Mouse (Mus musculus): Measurements from ENCODE around the gene Nedd9. TPM values are rescaled to one million over a fixed set of nuclear protein-coding genes. Genes with fewer than 3 reads are reported as not detected.

Nedd9 gene
- polyA plus RNA-seq, 1 experiment from 2014 or later = 19.0 TPM

DNA sequence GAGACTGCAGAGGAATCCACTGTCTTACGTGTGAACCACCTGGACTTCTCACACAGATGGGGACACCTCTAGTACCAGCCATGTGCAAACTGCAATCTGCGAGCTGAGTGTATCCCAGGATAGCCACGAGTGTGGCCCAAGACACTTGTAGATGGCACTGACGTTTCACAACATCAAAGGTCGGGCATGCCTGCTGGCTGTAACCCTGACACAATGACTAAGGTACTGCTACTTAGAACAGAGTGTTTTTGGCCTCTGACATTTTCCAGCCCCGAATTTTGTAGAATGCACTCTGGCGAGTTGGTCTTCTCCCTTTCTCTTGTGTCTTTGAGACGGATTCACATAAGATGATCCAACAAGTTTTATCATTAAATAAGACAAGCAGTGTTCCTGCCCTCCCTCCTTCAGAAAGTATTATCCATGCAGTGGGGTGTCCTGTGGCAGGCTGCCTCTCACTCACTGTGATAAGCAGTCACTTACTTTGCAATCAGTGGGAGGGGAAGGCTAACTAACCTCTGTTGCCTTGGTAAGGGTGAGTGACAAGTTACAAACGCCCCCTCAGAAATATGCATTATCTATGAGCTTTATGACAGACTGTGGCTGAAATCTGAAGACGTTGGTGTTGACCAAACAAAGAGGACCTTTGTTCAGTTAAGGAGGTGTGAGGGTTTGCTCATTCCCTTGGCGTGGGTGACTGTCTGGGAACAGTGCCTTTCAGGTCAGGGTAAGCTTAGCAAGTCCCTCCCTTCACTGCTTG lies 156.4 kb downstream of the Nedd9 start:
- no peaks in the 10 kb centered on the region for H3K27me3 ChIP-seq (replicated peaks)

DNA sequence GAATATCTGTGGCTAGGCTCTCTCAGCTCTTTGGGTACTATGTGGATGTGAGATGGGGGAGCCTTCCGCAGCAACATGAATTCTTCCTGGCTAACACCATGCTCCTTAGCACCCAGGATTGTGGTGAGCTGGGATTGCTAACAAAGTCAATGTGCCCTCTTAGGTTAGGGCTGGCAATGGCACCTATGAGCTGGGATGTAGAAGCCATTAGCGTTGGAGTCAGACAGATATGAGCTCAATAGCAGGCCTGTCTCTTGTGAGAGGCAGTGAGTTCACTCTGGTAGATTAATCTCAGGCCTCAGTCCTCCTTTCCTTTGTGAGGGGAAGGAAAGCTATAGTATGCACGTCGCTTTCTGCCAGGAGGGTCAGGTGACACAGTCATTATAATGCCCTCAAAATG lies 157.1 kb downstream of the Nedd9 start:
- 80% methylated on average over 4 of the region's 4 CpGs for WGBS
- Histone ChIP-seq H3K4me3 (no peak overlapping the region), H3K27ac (ENCODE audit: poor library complexity, severe bottlenecking) (no peak overlapping the region), H3K9ac (no peak overlapping the region), H3K4me2 (no peak overlapping the region), H3K36me3 (peaks cover 22% of the 10 kb centered on the region; the same call in 1 of the 2 replicates), H3K27me3 (replicated peaks) (no peaks in the 10 kb centered on the region), H3K9me3 (replicated peaks) (no peaks in the 10 kb centered on the region), H3K4me1 (replicated peaks) (peaks cover 49% of the 10 kb centered on the region)
- no peak for ATAC-seq (ENCODE audit: insufficient number of reproducible peaks, low FRiP score)

More for the DNA sequence above, 156.4 kb downstream of the Nedd9 start:
- ATAC-seq (ENCODE audit: insufficient number of reproducible peaks, low FRiP score) = no peak
- peaks cover 22% of the 10 kb centered on the region; the same call in 1 of the 2 replicates for H3K36me3 ChIP-seq
- no peak overlapping the region for H3K27ac ChIP-seq (ENCODE audit: poor library complexity, severe bottlenecking)
- 45% methylated on average over 11 of the region's 11 CpGs for WGBS
- no peak overlapping the region for H3K4me3 ChIP-seq
- H3K4me2 ChIP-seq = no peak overlapping the region
- H3K9me3 ChIP-seq (replicated peaks) = no peaks in the 10 kb centered on the region
- H3K4me1 ChIP-seq (replicated peaks) = peaks cover 56% of the 10 kb centered on the region
- no peak overlapping the region for H3K9ac ChIP-seq

DNA sequence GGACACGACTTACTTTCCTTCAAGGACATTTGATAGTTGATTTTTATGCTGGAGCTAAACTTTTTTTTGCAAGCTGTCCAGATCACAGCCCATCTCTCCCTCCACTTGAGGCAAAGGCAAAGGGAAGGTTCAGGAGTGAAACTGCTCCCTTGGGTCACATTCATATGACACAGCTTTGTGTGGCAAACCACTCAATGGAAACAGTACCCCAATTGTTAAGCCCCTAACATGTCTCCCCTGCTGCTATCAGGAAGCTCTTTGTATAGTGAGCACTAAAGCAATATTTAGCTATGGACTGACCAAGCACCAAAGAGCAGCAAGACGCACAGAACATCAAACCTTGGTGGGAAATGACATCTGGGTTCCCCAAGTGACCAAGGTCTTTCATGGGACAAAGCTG lies 158.7 kb downstream of the Nedd9 start:
- H3K27ac ChIP-seq (ENCODE audit: poor library complexity, severe bottlenecking) = no peak overlapping the region
- no peaks in the 10 kb centered on the region for H3K27me3 ChIP-seq (replicated peaks)
- H3K4me2 ChIP-seq = no peak overlapping the region
- H3K36me3 ChIP-seq = peaks cover 29% of the 10 kb centered on the region; the same call in 1 of the 2 replicates
- ATAC-seq (ENCODE audit: insufficient number of reproducible peaks, low FRiP score) = no peak
- H3K9ac ChIP-seq = no peak overlapping the region
- peaks cover 33% of the 10 kb centered on the region for H3K4me1 ChIP-seq (replicated peaks)
- 64% methylated on average over 2 of the region's 2 CpGs for WGBS
- H3K4me3 ChIP-seq = no peak overlapping the region
- no peaks in the 10 kb centered on the region for H3K9me3 ChIP-seq (replicated peaks)

DNA sequence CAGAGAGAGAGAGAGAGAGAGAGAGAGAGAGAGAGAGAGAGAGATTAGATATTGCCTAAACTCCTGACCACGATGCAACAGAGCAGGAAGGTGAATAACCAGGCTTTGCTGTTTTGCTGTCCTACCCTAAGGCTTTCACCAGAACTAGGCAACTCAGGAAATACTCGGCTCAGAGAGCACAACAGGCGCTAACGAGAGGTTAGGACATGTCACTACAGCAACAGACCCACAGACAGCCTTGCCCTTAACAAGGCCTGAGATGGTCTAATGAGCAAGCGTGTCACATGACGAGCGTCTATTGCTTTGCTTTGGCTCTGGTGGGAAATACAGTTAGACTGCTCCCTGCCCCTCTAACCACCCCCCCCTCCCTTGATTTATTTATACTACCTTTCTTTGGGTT lies 159.6 kb downstream of the Nedd9 start:
- WGBS = 72% methylated on average over 7 of the region's 7 CpGs
- peaks cover 28% of the 10 kb centered on the region for H3K4me1 ChIP-seq (replicated peaks)
- H3K9ac ChIP-seq = no peak overlapping the region
- H3K4me3 ChIP-seq = no peak overlapping the region
- H3K9me3 ChIP-seq (replicated peaks) = no peaks in the 10 kb centered on the region
- no peak for ATAC-seq (ENCODE audit: insufficient number of reproducible peaks, low FRiP score)
- H3K27me3 ChIP-seq (replicated peaks) = no peaks in the 10 kb centered on the region
- H3K4me2 ChIP-seq = no peak overlapping the region
- peaks cover 27% of the 10 kb centered on the region; the same call in 1 of the 2 replicates for H3K36me3 ChIP-seq
- H3K27ac ChIP-seq (ENCODE audit: poor library complexity, severe bottlenecking) = no peak overlapping the region

DNA sequence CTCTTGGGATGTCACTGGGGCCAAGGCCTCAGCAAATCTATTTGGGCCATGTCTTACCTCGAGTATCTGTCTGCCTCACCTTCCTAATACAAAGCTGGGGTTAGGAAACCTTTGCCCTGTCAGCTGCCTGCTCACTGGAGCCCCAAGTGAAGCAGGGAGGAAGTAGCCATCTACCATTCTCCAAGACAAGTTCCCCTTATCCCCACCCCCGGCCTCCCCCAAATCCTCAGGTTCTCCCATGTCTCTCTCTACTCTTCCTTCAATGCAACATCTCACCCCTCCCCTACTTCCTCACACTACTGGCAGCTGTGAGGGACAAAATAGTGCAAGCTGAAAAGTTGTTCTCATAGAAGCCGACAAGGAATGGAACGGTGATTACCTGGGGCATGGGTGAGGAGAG lies 161.0 kb downstream of the Nedd9 start:
- H3K4me1 ChIP-seq (replicated peaks) = peaks cover 19% of the 10 kb centered on the region
- no peak for ATAC-seq (ENCODE audit: insufficient number of reproducible peaks, low FRiP score)
- H3K9me3 ChIP-seq (replicated peaks) = no peaks in the 10 kb centered on the region
- peaks cover 26% of the 10 kb centered on the region; the same call in 1 of the 2 replicates for H3K36me3 ChIP-seq
- H3K27me3 ChIP-seq (replicated peaks) = no peaks in the 10 kb centered on the region
- no peak overlapping the region for H3K4me3 ChIP-seq
- H3K27ac ChIP-seq (ENCODE audit: poor library complexity, severe bottlenecking) = no peak overlapping the region
- no peak overlapping the region for H3K9ac ChIP-seq
- H3K4me2 ChIP-seq = no peak overlapping the region
- WGBS = 81% methylated on average over 4 of the region's 4 CpGs

DNA sequence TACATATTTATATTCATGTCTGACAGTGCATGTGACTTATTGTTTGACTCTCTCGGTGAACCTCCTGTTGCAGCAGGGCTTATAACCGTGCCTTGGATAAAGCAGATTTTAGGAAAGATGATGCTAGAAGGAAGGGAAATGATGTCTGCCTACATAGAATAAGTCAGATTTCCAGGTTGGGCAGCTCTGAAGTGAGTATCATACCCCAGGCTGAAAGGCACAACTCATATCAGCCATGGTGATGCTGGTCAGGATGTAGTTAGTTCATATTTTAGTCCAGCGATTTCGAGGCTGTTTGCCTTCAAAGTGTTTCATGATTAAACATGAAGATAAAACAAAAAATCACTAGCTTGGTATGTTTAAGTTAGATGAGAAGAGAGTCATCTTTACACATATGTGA lies 161.8 kb downstream of the Nedd9 start:
- ATAC-seq (ENCODE audit: insufficient number of reproducible peaks, low FRiP score) = no peak
- Histone ChIP-seq H3K36me3 (peaks cover 26% of the 10 kb centered on the region; the same call in 1 of the 2 replicates), H3K4me3 (no peak overlapping the region), H3K9me3 (replicated peaks) (no peaks in the 10 kb centered on the region), H3K9ac (no peak overlapping the region), H3K27me3 (replicated peaks) (no peaks in the 10 kb centered on the region), H3K4me2 (no peak overlapping the region), H3K27ac (ENCODE audit: poor library complexity, severe bottlenecking) (no peak overlapping the region), H3K4me1 (replicated peaks) (peaks cover 11% of the 10 kb centered on the region)
- 81% methylated on average over 4 of the region's 4 CpGs for WGBS

DNA sequence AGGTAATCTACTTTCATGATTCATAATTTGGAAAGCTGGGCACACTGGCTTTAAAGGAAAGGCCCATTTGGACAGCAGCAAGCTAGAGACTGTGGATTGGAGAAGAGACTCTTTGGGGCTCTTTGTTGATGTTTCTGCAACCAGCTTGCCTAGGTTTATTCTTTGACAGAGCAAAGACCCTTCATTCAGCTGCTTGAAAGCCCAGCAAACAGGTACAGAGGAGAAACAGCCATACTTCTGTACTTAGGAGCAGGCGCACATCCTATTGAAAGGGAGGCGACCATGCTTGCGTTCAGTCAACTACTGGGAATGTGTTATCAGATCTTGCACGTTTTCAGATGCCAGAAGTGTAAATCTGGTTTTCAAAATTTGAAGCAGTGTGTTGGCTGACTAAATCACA lies 162.5 kb downstream of the Nedd9 start:
- Histone ChIP-seq H3K36me3 (peaks cover 19% of the 10 kb centered on the region; the same call in 1 of the 2 replicates), H3K4me2 (no peak overlapping the region), H3K4me1 (replicated peaks) (peaks cover 5% of the 10 kb centered on the region; the same call in 1 of the 2 replicates), H3K27me3 (replicated peaks) (no peaks in the 10 kb centered on the region), H3K9me3 (replicated peaks) (no peaks in the 10 kb centered on the region), H3K4me3 (no peak overlapping the region), H3K9ac (no peak overlapping the region), H3K27ac (ENCODE audit: poor library complexity, severe bottlenecking) (no peak overlapping the region)
- no peak for ATAC-seq (ENCODE audit: insufficient number of reproducible peaks, low FRiP score)
- WGBS = 75% methylated on average over 4 of the region's 4 CpGs

DNA sequence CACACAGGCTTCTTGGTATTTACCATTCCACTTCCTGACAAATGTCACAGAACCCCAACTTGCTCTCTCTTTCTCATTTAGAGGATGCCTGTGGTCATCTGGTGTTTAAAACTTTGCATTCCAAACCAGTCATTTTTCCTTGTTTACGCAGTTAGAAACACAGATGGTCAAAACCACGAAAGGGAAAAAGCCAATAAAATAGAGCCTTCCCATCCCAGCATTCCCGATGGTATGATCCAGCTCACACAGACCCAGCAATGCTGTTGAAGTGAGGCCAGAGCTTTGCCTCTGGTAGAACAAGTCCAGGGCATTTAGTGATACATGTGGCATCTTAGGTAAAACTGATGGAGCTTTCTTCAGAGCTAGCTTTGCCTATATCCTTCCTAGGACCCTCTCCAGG lies 165.7 kb downstream of the Nedd9 start:
- H3K36me3 ChIP-seq = peaks cover 29% of the 10 kb centered on the region
- ATAC-seq (ENCODE audit: insufficient number of reproducible peaks, low FRiP score) = no peak
- H3K4me2 ChIP-seq = no peak overlapping the region
- H3K4me3 ChIP-seq = no peak overlapping the region
- H3K4me1 ChIP-seq (replicated peaks) = 0 out of 2 replicates have a peak, but pooled peaks cover 2% of the 10 kb centered on the region
- no peaks in the 10 kb centered on the region for H3K9me3 ChIP-seq (replicated peaks)
- no peak overlapping the region for H3K9ac ChIP-seq
- no peaks in the 10 kb centered on the region for H3K27me3 ChIP-seq (replicated peaks)
- H3K27ac ChIP-seq (ENCODE audit: poor library complexity, severe bottlenecking) = no peak overlapping the region
- WGBS = 80% methylated on average over 3 of the region's 3 CpGs

DNA sequence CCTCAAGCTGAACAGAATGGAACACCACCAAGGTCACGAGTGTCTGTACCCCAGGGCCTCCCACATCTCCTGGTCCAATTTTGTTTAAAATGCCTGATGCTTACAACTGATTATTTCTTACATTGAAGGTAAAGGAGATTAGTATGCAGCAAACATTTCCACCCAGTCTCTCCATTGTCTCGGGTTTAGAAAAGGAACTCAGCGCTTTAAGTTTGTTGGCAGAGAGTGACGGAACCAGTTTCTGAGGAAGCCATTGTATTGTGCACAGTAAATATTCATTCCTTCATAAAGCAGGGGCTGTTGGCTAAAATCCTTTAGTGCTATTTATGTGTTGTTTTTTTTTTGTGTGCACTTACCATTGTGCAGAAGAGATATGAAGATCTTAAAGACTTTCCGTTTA lies 166.4 kb downstream of the Nedd9 start:
- Histone ChIP-seq H3K27ac (ENCODE audit: poor library complexity, severe bottlenecking) (no peak overlapping the region), H3K36me3 (peaks cover 35% of the 10 kb centered on the region), H3K4me1 (replicated peaks) (0 out of 2 replicates have a peak, but pooled peaks cover 2% of the 10 kb centered on the region), H3K9me3 (replicated peaks) (no peaks in the 10 kb centered on the region), H3K9ac (no peak overlapping the region), H3K4me2 (no peak overlapping the region), H3K4me3 (no peak overlapping the region), H3K27me3 (replicated peaks) (no peaks in the 10 kb centered on the region)
- WGBS = 78% methylated on average over 5 of the region's 5 CpGs
- no peak for ATAC-seq (ENCODE audit: insufficient number of reproducible peaks, low FRiP score)

DNA sequence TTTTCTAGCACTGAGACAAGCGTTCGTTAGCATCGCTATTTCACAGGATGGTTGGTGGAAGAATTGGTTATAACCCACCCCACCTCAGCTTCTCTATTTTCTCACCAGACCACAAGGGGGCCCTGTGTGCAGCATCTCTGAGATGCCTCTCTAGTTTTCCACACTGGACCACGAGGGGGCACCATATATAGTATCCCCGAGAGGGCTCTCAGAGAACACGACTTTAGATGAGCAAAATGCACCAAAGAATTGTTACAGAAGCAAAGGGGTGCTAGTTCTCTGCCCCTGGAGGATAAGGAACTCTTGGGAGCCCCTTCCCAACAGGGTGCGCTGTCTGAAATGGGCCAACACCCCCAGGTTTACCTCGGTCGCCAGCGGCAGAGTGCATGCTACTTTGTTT lies 184.4 kb downstream of the Nedd9 start:
- H3K4me2 ChIP-seq = no peak overlapping the region
- peaks cover 13% of the 10 kb centered on the region for H3K4me1 ChIP-seq (replicated peaks)
- 66% methylated on average over 10 of the region's 10 CpGs for WGBS
- H3K9me3 ChIP-seq (replicated peaks) = no peaks in the 10 kb centered on the region
- H3K27me3 ChIP-seq (replicated peaks) = peaks cover 14% of the 10 kb centered on the region
- ATAC-seq (ENCODE audit: insufficient number of reproducible peaks, low FRiP score) = no peak
- H3K36me3 ChIP-seq = no peaks in the 10 kb centered on the region
- H3K27ac ChIP-seq (ENCODE audit: poor library complexity, severe bottlenecking) = no peak overlapping the region
- H3K4me3 ChIP-seq = no peak overlapping the region
- no peak overlapping the region for H3K9ac ChIP-seq

DNA sequence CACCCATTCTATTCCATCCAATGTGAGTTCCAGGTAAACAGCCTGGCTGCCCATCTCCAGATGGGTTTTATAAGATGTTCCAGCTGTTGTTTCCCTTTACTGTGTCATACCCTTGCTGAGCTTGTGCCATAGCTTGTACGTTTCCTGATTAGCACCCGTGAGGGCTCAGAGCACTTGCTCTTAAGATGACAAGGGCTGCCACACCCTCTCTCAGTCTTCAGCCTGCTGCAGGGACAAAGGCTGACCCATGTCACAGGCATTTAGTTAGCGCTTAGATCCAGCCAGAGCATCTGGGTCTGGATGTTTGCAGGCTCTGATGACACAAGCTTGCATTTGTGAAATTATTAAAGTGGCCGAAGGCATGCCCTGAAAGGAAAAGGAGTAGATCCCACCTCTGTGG lies 187.1 kb downstream of the Nedd9 start:
- Histone ChIP-seq H3K27ac (ENCODE audit: poor library complexity, severe bottlenecking) (no peak overlapping the region), H3K9ac (no peak overlapping the region), H3K4me2 (no peak overlapping the region), H3K36me3 (no peaks in the 10 kb centered on the region), H3K27me3 (replicated peaks) (peaks cover 14% of the 10 kb centered on the region), H3K9me3 (replicated peaks) (no peaks in the 10 kb centered on the region), H3K4me1 (replicated peaks) (peaks cover 13% of the 10 kb centered on the region), H3K4me3 (no peak overlapping the region)
- 44% methylated on average over 4 of the region's 4 CpGs for WGBS
- no peak for ATAC-seq (ENCODE audit: insufficient number of reproducible peaks, low FRiP score)

DNA sequence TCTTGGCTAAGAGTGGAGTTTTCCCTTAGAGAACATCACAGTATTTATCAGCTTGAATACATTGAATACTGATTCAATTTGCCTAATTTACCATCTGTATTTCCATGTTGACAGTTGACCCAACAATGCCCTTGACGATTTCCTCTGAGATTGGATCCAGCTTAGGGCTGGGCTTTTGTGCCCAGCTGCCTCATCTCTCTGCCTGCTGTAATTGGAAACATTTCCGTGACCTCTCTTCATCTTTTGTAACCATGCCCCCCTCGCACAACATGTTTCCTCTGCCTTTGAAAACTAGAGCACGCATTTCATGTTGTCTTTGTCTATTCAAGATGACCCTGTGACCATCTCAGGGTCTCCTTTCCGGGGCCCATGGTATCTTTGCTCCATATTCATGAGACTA lies 188.2 kb downstream of the Nedd9 start:
- H3K27me3 ChIP-seq (replicated peaks) = peaks cover 14% of the 10 kb centered on the region
- H3K4me1 ChIP-seq (replicated peaks) = peaks cover 13% of the 10 kb centered on the region
- H3K4me2 ChIP-seq = no peak overlapping the region
- no peak overlapping the region for H3K4me3 ChIP-seq
- ATAC-seq (ENCODE audit: insufficient number of reproducible peaks, low FRiP score) = no peak
- H3K36me3 ChIP-seq = no peaks in the 10 kb centered on the region
- 53% methylated on average over 5 of the region's 5 CpGs for WGBS
- H3K27ac ChIP-seq (ENCODE audit: poor library complexity, severe bottlenecking) = no peak overlapping the region
- no peaks in the 10 kb centered on the region for H3K9me3 ChIP-seq (replicated peaks)
- H3K9ac ChIP-seq = no peak overlapping the region

Data from heart, embryonic 12.5 days (tissue).